Mouse (Mus musculus) common myeloid progenitor, adult 5-6 weeks (primary cell): ENCODE results near the gene Cylc2. TPM values are rescaled to one million over a fixed set of nuclear protein-coding genes. Genes with fewer than 3 reads are reported as not detected.

Experiments
- ATAC-seq: replicated peaks from 2 replicates; pipeline ENCODE4 v1.8.0; 2016; ENCODE audit warnings: low read depth, mild to moderate bottlenecking, moderate TSS enrichment, inconsistent platforms; ENCODE audit not compliant: poor library complexity, severe bottlenecking
- total RNA-seq: library from RNA; stranded (forward); fragments of 200-1000, 187-1606 nt; gene quantifications from 2 replicates; pipeline ENCODE4 v1.2.3, GENCODE M21; 2017

The Cylc2 gene
- not detected in 2 replicates for total RNA-seq

DNA sequence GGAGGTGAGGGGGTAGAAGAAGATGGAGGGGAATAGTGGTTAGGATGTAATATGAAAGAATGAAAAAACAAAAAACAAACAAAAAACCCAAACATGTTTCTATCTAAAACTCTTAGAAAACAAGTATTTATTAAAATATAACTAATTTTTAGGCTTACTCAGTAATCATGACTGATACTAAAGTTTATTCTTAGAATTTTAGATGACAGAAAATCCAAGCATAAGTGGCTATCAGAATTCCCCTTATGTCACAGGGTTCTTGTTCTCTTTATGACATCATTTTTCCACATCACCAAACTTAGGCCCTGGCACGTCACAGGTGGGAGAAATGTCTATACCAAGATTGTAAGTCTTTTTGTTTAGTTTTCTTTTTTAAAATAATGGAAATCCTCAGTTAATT is at the start of gene Cylc2:
TSS of gene Cylc2 (plus strand) at position 301 of the 400 bp plus-strand sequence.
- no peak for ATAC-seq
